Mouse (Mus musculus): ENCODE measurements at regions not wholly inside any gene's neighbourhood (a gene's known extent, or its start where the extent isn't known, plus 50 kb on each side); places are given as distances from the start of the nearest gene placed in this dataset.

DNA sequence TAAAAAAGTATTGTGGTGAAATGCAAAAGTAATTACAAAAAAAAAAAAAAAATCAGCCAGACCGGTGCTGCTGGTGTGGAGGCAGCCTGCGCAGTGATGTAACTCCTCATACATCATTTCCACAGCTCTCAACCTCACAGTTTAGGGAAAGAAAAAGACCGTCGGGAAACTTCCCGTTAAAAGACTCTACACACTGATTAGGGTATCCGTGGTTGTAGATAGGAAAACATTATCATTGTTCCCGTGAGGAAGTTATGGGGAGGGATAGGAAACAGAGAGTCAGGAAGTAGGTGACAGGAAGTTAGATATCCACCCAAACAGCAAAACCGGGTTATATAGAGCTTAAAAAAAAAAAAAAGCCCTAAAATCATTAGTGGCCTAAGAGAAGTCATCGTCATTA, 52.9 kb upstream of the Zfp64 start:
- TF ChIP-seq POLR2A (IDR thresholded peaks at IDR 0.05; ENCODE audit: insufficient read depth, low read depth, low read length) (no peak), CTCF (IDR thresholded peaks at IDR 0.05; ENCODE audit: insufficient read depth, low read depth, low read length) (no peak)

Data from olfactory bulb, adult 2 months (tissue).